In genomic region chr13:107888231-107888555, GRCm38 (mm10) we compare ENCODE assay signal across 8 mouse cellular contexts.
A peak's percentile ranks its signal among the peaks of the same experiment; 100 is the strongest.
DNase-seq lines count a peak whose midpoint lies in the region; ATAC-seq and TF ChIP-seq lines count a peak whose summit lies in the region.

No protein-coding gene starts in this region.

- intact Hi-C loops in heart, adult 2 months (cut with DNase I), result loop anchor here (5.0 kb wide), 1 partner anchor 136 kb away; no protein-coding TSS in a partner anchor

- H3K36me3 ChIP-seq in heart, adult 2 months (ENCODE audit: control insufficient read depth, insufficient read depth, low read length), result no peaks in the 10 kb centered on the region
- peaks cover 0 to 9% of the 10 kb centered on the region in 2 experiments; a peak in 2 of 4 replicates for H3K36me3 ChIP-seq in MEL (ENCODE audit: control insufficient read depth in 1 of 2, insufficient read depth in 2 of 2, low read length in 2 of 2)
- no peaks in the 10 kb centered on the region for H3K36me3 ChIP-seq in heart, embryonic 16.5 days (ENCODE audit: control insufficient read depth, insufficient read depth)
- H3K36me3 ChIP-seq in midbrain, embryonic 10.5 days, result no peaks in the 10 kb centered on the region

- no peak for TF ChIP-seq POLR2A in heart, adult 2 months (IDR thresholded peaks at IDR 0.05; ENCODE audit: insufficient read depth, low read depth, low read length)
- no peak for TF ChIP-seq POLR2A in MEL (IDR thresholded peaks at IDR 0.05; ENCODE audit: control insufficient read depth in 1 of 2, insufficient read depth in 1 of 2, low read depth in 1 of 2, low read length in 2 of 2, poor library complexity in 1 of 2)

- no peaks in the 10 kb centered on the region for H3K27me3 ChIP-seq in heart, adult 2 months (ENCODE audit: control insufficient read depth, insufficient read depth, low read length)
- H3K27me3 ChIP-seq in MEL (ENCODE audit: control insufficient read depth in 1 of 2, insufficient read depth in 2 of 2, low read length in 2 of 2), result peaks cover 0 to 4% of the 10 kb centered on the region in 2 experiments; a peak in 1 of 4 replicates
- 0 out of 2 replicates have a peak, but pooled peaks cover 8% of the 10 kb centered on the region for H3K27me3 ChIP-seq in heart, embryonic 16.5 days (ENCODE audit: control insufficient read depth, insufficient read depth, low read length)
- peaks cover 11% of the 10 kb centered on the region for H3K27me3 ChIP-seq in midbrain, embryonic 10.5 days (ENCODE audit: low read depth, poor library complexity, severe bottlenecking)

- peaks cover 4% of the 10 kb centered on the region for H3K4me1 ChIP-seq in heart, adult 2 months (ENCODE audit: control insufficient read depth, insufficient read depth, low read length)
- peaks cover 0 to 4% of the 10 kb centered on the region in 2 experiments; a peak in 2 of 4 replicates for H3K4me1 ChIP-seq in MEL (ENCODE audit: control insufficient read depth in 1 of 2, insufficient read depth in 2 of 2, low read length in 2 of 2)
- H3K4me1 ChIP-seq in heart, embryonic 16.5 days (ENCODE audit: control insufficient read depth, insufficient read depth, low read length), result peaks cover 10% of the 10 kb centered on the region; the same call in 1 of the 2 replicates
- H3K4me1 ChIP-seq in midbrain, embryonic 10.5 days, result peaks cover 49% of the 10 kb centered on the region

- WGBS in heart, adult 2 months, result 4% methylated on average over 9 of the region's 9 CpGs
- WGBS in heart, embryonic 16.5 days, result under 1% methylated on average over 9 of the region's 9 CpGs
- WGBS in midbrain, embryonic 10.5 days, result under 1% methylated on average over 9 of the region's 9 CpGs

- no peak for ATAC-seq in heart, embryonic 16.5 days (replicated peaks; ENCODE audit: extremely low read depth, insufficient read depth, low FRiP score)

- DNase-seq in heart, adult 2 months, result no peak
- no peak for DNase-seq in heart, postnatal 4 days
- peak; percentile 25 for DNase-seq in MEL (ENCODE audit: low read depth, low spot score)
- no peak for DNase-seq in midbrain, embryonic 10.5 days (ENCODE audit: low spot score)
- no peak for DNase-seq in spleen, postnatal 36 days (ENCODE audit: low spot score in 2 of 2)
- DNase-seq in thymus, postnatal 0 days (ENCODE audit: low spot score), result no peak
- no peak for DNase-seq in ovary, adult 18-20 months (ENCODE audit: low spot score)

- TF ChIP-seq RAD21 in MEL (IDR thresholded peaks at IDR 0.05; ENCODE audit: low read depth, low read length), result no peak

- TF ChIP-seq CTCF in heart, adult 2 months (IDR thresholded peaks at IDR 0.05), result no peak
- TF ChIP-seq CTCF in MEL (IDR thresholded peaks at IDR 0.05 in 2 of 3, conservative IDR thresholded peaks at IDR 0.05 in 1 of 3; ENCODE audit: control insufficient read depth in 1 of 3, insufficient read depth in 1 of 3, low read depth in 2 of 3, low read length in 3 of 3, poor library complexity in 1 of 3, severe bottlenecking in 1 of 3), result no peak

- H3K4me2 ChIP-seq in heart, embryonic 16.5 days (ENCODE audit: low read depth, low read length), result peak overlapping the region; percentile 69

- peak overlapping the region; percentile 97 for H3K9ac ChIP-seq in heart, adult 2 months (ENCODE audit: low read depth, low read length)
- H3K9ac ChIP-seq in MEL (ENCODE audit: control insufficient read depth, low read depth, low read length, poor library complexity, severe bottlenecking), result peak overlapping the region; percentile 79
- peak overlapping the region; percentile 85 for H3K9ac ChIP-seq in heart, embryonic 16.5 days (ENCODE audit: low read length)

- no peaks in the 10 kb centered on the region for H3K9me3 ChIP-seq in MEL (replicated peaks; ENCODE audit: insufficient read depth, low read length)
- H3K9me3 ChIP-seq in heart, embryonic 16.5 days (replicated peaks; ENCODE audit: control insufficient read depth, low read length), result no peaks in the 10 kb centered on the region
- H3K9me3 ChIP-seq in midbrain, embryonic 10.5 days (replicated peaks), result no peaks in the 10 kb centered on the region

- H3K4me3 ChIP-seq in heart, adult 2 months, result peak overlapping the region; percentile 67
- peak overlapping the region; percentile 76 to 85 for H3K4me3 ChIP-seq in MEL (ENCODE audit: control insufficient read depth in 1 of 2, insufficient read depth in 1 of 2, low read depth in 2 of 2, low read length in 2 of 2)
- peak overlapping the region; percentile 83 for H3K4me3 ChIP-seq in heart, embryonic 16.5 days (ENCODE audit: low read length)
- peak overlapping the region; percentile 91 for H3K4me3 ChIP-seq in midbrain, embryonic 10.5 days

- no peak for TF ChIP-seq EP300 in heart, adult 2 months (IDR thresholded peaks at IDR 0.05; ENCODE audit: insufficient read depth, low read depth, low read length)
- no peak for TF ChIP-seq EP300 in MEL (IDR thresholded peaks at IDR 0.05; ENCODE audit: low read depth in 1 of 2, low read length in 2 of 2)

- peak overlapping the region; percentile 70; the same call in 1 of the 2 replicates for H3K27ac ChIP-seq in heart, adult 2 months
- no peak overlapping the region for H3K27ac ChIP-seq in MEL (ENCODE audit: control insufficient read depth, low read depth, low read length)
- peak overlapping the region; percentile 81; the same call in 1 of the 2 replicates for H3K27ac ChIP-seq in heart, embryonic 16.5 days (ENCODE audit: low read length)
- peak overlapping the region; percentile 95 for H3K27ac ChIP-seq in midbrain, embryonic 10.5 days (replicated peaks)

- H3K79me2 ChIP-seq in heart, adult 2 months (replicated peaks; ENCODE audit: control insufficient read depth, insufficient read depth, low read length), result peaks cover 9% of the 10 kb centered on the region
- H3K79me2 ChIP-seq in MEL (ENCODE audit: control insufficient read depth, insufficient read depth, low read length, poor library complexity), result peaks cover 17% of the 10 kb centered on the region

TF ChIP-seq in MEL, 35 proteins besides CTCF, POLR2A, EP300 and RAD21:
- 0 out of 2 replicates have a peak, but pooled peaks have one; percentile 19 for TF ChIP-seq SIN3A (IDR thresholded peaks at IDR 0.05; ENCODE audit: low read length)
- no peak for TF ChIP-seq MAFK (IDR thresholded peaks at IDR 0.05; ENCODE audit: borderline replicate concordance, low read depth, low read length)
